Mouse (Mus musculus): Measurements from ENCODE around the gene Mfng. TPM values are rescaled to one million over a fixed set of nuclear protein-coding genes. Genes with fewer than 3 reads are reported as not detected.

Gene Mfng
- polyA plus RNA-seq, 1 experiment, result 97.5 TPM

DNA sequence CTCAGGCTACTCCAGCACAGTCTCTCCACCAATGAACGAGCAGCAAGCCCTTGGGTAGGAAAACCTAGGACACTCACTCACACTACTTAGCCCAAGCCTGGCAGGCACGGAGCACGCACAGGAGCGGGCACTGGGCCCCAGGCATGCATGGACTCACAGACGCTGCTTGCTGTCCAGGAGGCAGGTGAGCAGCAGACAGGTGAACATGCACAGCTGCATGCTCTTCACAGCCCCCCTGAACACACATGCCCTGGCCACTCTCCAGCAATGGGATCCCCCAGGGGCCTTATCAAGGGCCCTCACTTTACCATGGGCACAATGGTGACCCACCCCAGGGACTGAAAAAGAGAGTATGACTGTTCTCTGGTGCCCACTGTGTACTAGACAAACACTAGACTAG lies 6.4 kb upstream of the Mfng start:
- Histone ChIP-seq H3K4me3 (ENCODE audit: control insufficient read depth, insufficient read depth, low read length) (no peak overlapping the region), H3K27ac (ENCODE audit: control insufficient read depth, insufficient read depth, low read length) (no peak overlapping the region), H3K4me1 (replicated peaks; ENCODE audit: control insufficient read depth, insufficient read depth, low read length) (no peaks in the 10 kb centered on the region), H3K27me3 (ENCODE audit: control insufficient read depth, insufficient read depth, low read length) (no peaks in the 10 kb centered on the region), H3K36me3 (ENCODE audit: control insufficient read depth, insufficient read depth, low read length) (no peaks in the 10 kb centered on the region)
- WGBS, result 96% methylated on average over 5 of the region's 5 CpGs
- TF ChIP-seq CTCF (IDR thresholded peaks at IDR 0.05; ENCODE audit: borderline replicate concordance, control insufficient read depth, extremely low read depth, insufficient read depth, low read length, poor library complexity) (no peak), POLR2A (IDR thresholded peaks at IDR 0.05; ENCODE audit: control insufficient read depth, extremely low read depth, insufficient read depth, low read length, poor library complexity) (no peak)
- DNase-seq, result no peak

DNA sequence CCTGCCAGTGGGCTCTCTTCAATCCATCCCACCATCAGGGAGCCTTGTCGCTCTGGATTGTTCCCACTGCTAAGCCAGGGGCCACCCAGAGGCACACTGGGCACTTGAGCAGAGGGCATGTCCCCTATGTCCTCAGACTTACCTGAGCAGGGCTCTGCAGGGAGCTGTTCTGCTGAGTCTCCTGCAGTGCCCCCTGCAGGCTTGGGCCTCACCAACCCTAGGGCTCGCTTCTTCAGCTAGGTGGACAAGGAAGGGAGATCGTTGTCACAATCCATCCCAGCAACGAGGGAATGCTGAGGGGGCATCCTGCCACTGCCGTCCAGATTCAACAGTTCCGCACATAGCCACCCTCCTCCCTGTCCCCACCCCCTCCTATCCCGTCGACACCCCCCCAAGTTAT lies 6.0 kb upstream of the Mfng start:
- peak; percentile 34 for DNase-seq
- TF ChIP-seq CTCF (IDR thresholded peaks at IDR 0.05; ENCODE audit: borderline replicate concordance, control insufficient read depth, extremely low read depth, insufficient read depth, low read length, poor library complexity), result no peak
- TF ChIP-seq POLR2A (IDR thresholded peaks at IDR 0.05; ENCODE audit: control insufficient read depth, extremely low read depth, insufficient read depth, low read length, poor library complexity), result no peak
- 93% methylated on average over 8 of the region's 8 CpGs for WGBS
- Histone ChIP-seq H3K4me1 (replicated peaks; ENCODE audit: control insufficient read depth, insufficient read depth, low read length) (no peaks in the 10 kb centered on the region), H3K4me3 (ENCODE audit: control insufficient read depth, insufficient read depth, low read length) (no peak overlapping the region), H3K27ac (ENCODE audit: control insufficient read depth, insufficient read depth, low read length) (no peak overlapping the region), H3K27me3 (ENCODE audit: control insufficient read depth, insufficient read depth, low read length) (no peaks in the 10 kb centered on the region), H3K36me3 (ENCODE audit: control insufficient read depth, insufficient read depth, low read length) (no peaks in the 10 kb centered on the region)

DNA sequence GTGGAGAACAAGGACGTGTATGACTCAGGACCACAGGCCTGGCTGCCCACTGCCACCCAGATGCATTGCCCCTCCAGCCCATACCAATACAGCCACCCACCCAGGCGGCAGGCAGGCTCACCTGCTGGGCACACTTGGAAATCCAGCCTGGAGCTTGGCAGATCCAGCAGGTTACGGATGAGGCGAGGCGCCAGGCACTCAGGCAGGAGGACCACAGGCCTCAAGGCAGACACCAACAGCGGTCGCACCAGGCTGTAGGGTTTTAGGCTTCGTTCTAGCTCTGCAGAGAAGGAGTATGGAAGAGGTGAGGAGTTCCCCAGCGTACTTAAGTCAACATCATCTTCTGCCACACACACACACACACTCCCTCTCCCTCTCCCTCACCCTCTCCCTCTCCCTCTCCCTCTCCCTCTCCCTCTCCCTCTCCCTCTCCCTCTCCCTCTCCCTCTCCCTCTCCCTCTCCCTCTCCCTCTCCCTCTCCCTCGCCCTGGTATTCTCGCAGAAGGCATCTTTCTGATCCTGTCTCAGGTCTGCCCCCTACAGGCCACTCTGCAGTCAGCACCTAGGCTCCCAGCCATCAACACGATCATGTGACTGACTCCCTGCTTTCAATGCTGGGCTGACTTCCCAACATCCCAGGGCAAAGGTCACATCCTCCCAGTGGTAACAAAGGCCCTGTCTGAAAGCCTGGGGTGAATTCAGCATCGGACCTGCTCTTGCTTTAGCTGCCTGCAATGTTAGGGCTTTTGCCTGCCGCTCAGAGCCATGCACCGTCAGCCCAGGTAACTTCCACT lies 5.0 kb upstream of the Mfng start:
- no peaks in the 10 kb centered on the region for H3K27me3 ChIP-seq (ENCODE audit: control insufficient read depth, insufficient read depth, low read length)
- peak; percentile 82 for DNase-seq
- peaks cover 3% of the 10 kb centered on the region for H3K4me1 ChIP-seq (replicated peaks; ENCODE audit: control insufficient read depth, insufficient read depth, low read length)
- TF ChIP-seq CTCF (IDR thresholded peaks at IDR 0.05; ENCODE audit: borderline replicate concordance, control insufficient read depth, extremely low read depth, insufficient read depth, low read length, poor library complexity) (peak; percentile 82; the same call in 1 of the 2 replicates), POLR2A (IDR thresholded peaks at IDR 0.05; ENCODE audit: control insufficient read depth, extremely low read depth, insufficient read depth, low read length, poor library complexity) (no peak)
- no peak overlapping the region for H3K4me3 ChIP-seq (ENCODE audit: control insufficient read depth, insufficient read depth, low read length)
- no peak overlapping the region for H3K27ac ChIP-seq (ENCODE audit: control insufficient read depth, insufficient read depth, low read length)
- WGBS, result 72% methylated on average over 13 of the region's 15 CpGs
- no peaks in the 10 kb centered on the region for H3K36me3 ChIP-seq (ENCODE audit: control insufficient read depth, insufficient read depth, low read length)

DNA sequence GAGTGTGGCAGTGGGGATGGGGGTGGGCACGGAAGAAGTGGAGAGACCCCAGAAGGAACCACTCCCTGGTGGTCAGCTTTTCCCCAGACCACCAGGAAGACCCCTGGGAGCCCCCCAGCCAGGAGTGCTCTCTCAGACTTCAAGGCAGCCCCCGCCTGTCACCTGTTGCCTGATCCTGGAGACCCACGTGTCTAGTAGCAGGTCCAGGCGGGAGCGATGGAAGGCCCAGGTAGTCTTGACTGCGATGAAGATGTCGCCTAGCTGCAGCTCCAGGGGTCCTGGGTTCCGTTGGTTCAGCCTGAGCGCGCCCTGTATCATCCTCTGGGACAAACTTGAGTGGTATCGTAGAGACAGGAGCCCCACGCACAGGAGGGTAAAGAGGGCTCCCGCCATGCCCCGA lies 419 bp downstream of the Mfng start:
- Histone ChIP-seq H3K36me3 (ENCODE audit: control insufficient read depth, insufficient read depth, low read length) (no peaks in the 10 kb centered on the region), H3K4me1 (replicated peaks; ENCODE audit: control insufficient read depth, insufficient read depth, low read length) (peaks cover 29% of the 10 kb centered on the region), H3K27me3 (ENCODE audit: control insufficient read depth, insufficient read depth, low read length) (no peaks in the 10 kb centered on the region), H3K4me3 (ENCODE audit: control insufficient read depth, insufficient read depth, low read length) (peak overlapping the region; percentile 59), H3K27ac (ENCODE audit: control insufficient read depth, insufficient read depth, low read length) (peak overlapping the region; percentile 81)
- no peak for DNase-seq
- WGBS, result under 1% methylated on average over 14 of the region's 14 CpGs
- TF ChIP-seq CTCF (IDR thresholded peaks at IDR 0.05; ENCODE audit: borderline replicate concordance, control insufficient read depth, extremely low read depth, insufficient read depth, low read length, poor library complexity), result no peak

DNA sequence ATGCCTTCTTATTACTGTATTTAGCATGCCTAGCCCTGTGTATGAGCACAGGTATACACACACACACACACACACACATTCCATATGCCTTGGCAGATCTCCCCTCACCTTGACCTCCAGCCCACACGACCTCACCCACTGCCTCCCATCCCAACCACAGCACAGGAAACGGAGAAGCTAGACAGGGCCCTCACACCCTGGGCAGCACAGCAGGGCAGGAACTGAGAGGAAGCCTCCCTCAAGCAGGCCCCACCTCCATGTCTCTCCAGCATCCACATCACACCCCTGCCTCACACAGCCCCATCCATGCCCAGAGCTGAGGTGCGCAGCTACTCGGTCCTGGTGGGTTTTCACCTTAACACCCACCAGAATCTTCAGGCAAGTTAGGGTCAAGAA lies 909 bp downstream of the Mfng start:
- TF ChIP-seq CTCF (IDR thresholded peaks at IDR 0.05; ENCODE audit: borderline replicate concordance, control insufficient read depth, extremely low read depth, insufficient read depth, low read length, poor library complexity), result no peak
- TF ChIP-seq POLR2A (IDR thresholded peaks at IDR 0.05; ENCODE audit: control insufficient read depth, extremely low read depth, insufficient read depth, low read length, poor library complexity), result no peak; the same call in 1 of the 2 replicates
- H3K4me1 ChIP-seq (replicated peaks; ENCODE audit: control insufficient read depth, insufficient read depth, low read length), result peaks cover 29% of the 10 kb centered on the region
- 5% methylated on average over 4 of the region's 4 CpGs for WGBS
- peak overlapping the region; percentile 81 for H3K27ac ChIP-seq (ENCODE audit: control insufficient read depth, insufficient read depth, low read length)
- no peaks in the 10 kb centered on the region for H3K27me3 ChIP-seq (ENCODE audit: control insufficient read depth, insufficient read depth, low read length)
- peak; percentile 71 for DNase-seq
- H3K36me3 ChIP-seq (ENCODE audit: control insufficient read depth, insufficient read depth, low read length), result no peaks in the 10 kb centered on the region
- H3K4me3 ChIP-seq (ENCODE audit: control insufficient read depth, insufficient read depth, low read length), result peak overlapping the region; percentile 59

DNA sequence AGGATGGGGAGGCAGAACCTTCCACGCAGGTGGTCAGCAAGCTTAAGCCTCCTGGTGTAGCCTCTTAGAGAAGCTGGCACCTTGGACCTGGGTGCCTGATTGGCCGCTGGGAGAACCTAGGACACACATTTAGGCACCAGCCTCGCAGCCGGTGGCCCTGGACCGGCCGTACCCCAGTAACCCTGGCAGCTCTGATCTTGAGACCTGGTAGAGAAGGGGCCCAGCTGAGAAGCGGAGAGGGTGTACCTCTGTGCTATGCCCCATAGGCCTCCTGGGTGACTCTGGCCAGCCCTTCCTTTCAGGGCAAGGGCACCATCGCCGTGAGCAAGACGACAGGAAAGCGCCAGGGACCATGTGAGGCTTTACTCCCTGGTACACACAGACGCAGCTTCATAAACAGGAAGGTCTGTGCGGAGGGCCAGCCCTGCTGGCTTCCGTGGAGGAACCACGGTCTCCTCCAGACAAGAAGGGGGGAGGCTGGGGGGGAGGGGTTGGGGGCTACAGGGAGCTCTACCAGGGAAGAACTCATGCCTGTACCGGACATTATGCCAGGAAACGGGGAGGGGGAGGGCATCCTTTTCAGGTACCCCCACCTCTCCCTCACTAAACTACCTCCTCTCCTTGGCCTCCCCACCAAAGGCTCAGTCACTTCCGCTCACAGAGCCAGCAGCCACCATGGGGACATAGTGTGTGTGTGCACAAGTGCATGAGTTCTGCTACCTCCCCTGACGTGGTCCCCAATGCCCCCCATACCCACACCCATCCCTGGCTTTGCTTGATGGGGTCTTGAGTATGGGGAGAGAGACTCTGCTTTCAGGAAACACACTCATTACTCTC lies 1.5 kb downstream of the Mfng start:
- H3K4me1 ChIP-seq (replicated peaks; ENCODE audit: control insufficient read depth, insufficient read depth, low read length), result peaks cover 29% of the 10 kb centered on the region
- H3K4me3 ChIP-seq (ENCODE audit: control insufficient read depth, insufficient read depth, low read length), result peak overlapping the region; percentile 59
- WGBS, result 3% methylated on average over 19 of the region's 19 CpGs
- TF ChIP-seq POLR2A (IDR thresholded peaks at IDR 0.05; ENCODE audit: control insufficient read depth, extremely low read depth, insufficient read depth, low read length, poor library complexity) (peak; percentile 60), CTCF (IDR thresholded peaks at IDR 0.05; ENCODE audit: borderline replicate concordance, control insufficient read depth, extremely low read depth, insufficient read depth, low read length, poor library complexity) (no peak)
- H3K36me3 ChIP-seq (ENCODE audit: control insufficient read depth, insufficient read depth, low read length), result no peaks in the 10 kb centered on the region
- peak overlapping the region; percentile 81 for H3K27ac ChIP-seq (ENCODE audit: control insufficient read depth, insufficient read depth, low read length)
- peak; percentile 67 for DNase-seq
- H3K27me3 ChIP-seq (ENCODE audit: control insufficient read depth, insufficient read depth, low read length), result no peaks in the 10 kb centered on the region
